8 mouse cellular contexts compared by ENCODE assay signal in the genomic region with DNA sequence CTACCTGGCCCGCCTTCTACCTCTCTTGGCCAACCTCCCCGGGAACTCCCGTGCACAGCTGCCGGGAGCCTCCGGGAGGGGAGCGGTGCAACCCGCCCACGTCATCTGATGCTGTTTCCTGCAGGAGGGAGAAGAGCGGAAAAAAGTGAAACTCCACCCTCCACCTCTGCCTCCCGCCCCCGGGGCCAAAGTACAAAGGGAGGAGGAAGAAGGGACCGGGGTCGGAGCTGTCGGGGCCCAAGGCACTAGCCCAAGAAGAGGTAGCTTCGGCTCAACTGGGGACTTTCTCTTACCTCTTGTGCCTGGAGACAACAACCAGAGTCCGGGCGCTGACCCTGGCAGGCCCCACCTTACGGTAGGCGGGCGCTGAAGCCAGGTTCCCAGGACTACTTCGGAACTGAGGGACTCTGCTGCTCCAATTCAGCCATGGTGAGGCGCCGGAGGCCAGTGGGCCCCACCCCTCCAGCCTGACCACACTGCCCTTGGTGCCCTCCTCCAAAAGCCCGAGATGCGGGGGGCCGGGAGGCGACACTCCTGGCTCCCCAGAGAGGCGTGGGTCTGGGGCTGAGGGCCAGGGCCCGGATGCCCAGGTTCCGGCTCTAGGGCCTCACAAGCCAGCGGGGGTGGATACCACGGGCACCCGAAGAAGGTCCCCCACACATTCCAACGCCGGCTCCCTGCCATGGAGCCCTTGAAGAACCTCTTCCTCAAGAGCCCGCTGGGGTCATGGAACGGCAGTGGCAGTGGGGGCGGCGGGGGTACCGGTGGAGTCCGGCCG. TPM values are rescaled to one million over a fixed set of nuclear protein-coding genes. Genes with fewer than 3 reads are reported as not detected.
DNase-seq lines count a peak whose midpoint lies in the region; ATAC-seq and TF ChIP-seq lines count a peak whose summit lies in the region.

No protein-coding gene starts in this region.

- peak overlapping the region; percentile 87 for H3K4me3 ChIP-seq in lung, embryonic 15.5 days
- H3K4me3 ChIP-seq in olfactory bulb, adult 2 months (ENCODE audit: insufficient read depth, low read depth, low read length) = peak overlapping the region; percentile 87

- WGBS in lung, embryonic 15.5 days = 3% methylated on average over 42 of the region's 42 CpGs
- WGBS in olfactory bulb, adult 2 months = 8% methylated on average over 42 of the region's 42 CpGs

- DNase-seq in MN1 (ENCODE audit: low spot score) = peak; percentile 76
- peak; percentile 78 for DNase-seq in cerebellum, adult 9-10 months
- DNase-seq in layer of hippocampus, adult 8-10 months (ENCODE audit: low spot score in 2 of 2) = peak; percentile 67 to 69
- peak; percentile 92 to 94 for DNase-seq in thymus, adult 18-20 months

- peak; percentile 42; the same call in 1 of the 2 replicates for TF ChIP-seq POLR2A in olfactory bulb, adult 2 months (IDR thresholded peaks at IDR 0.05; ENCODE audit: insufficient read depth, low read depth, low read length)

- H3K4me1 ChIP-seq in lung, embryonic 15.5 days = peaks cover 49% of the 10 kb centered on the region
- H3K4me1 ChIP-seq in olfactory bulb, adult 2 months (ENCODE audit: control insufficient read depth, insufficient read depth, low read length) = peaks cover 47% of the 10 kb centered on the region

- ATAC-seq in frontal cortex, adult (ENCODE audit: low TSS enrichment) = peak; percentile 23; the same call in 1 of the 2 replicates
- ATAC-seq in hematopoietic stem cell, adult 5-6 weeks (replicated peaks in 1 of 2; ENCODE audit: insufficient read depth in 1 of 2, low FRiP score in 2 of 2, low TSS enrichment in 1 of 2, low read depth in 1 of 2, poor library complexity in 2 of 2, severe bottlenecking in 2 of 2) = peak; percentile 70 to 72
- ATAC-seq in lung, embryonic 15.5 days (ENCODE audit: borderline replicate concordance, extremely low read depth, low FRiP score, low TSS enrichment) = peak; percentile 64

- H3K27me3 ChIP-seq in lung, embryonic 15.5 days = no peaks in the 10 kb centered on the region

- H3K4me2 ChIP-seq in lung, embryonic 15.5 days = peak overlapping the region; percentile 92

- no peaks in the 10 kb centered on the region for H3K9me3 ChIP-seq in lung, embryonic 15.5 days

- no peak for TF ChIP-seq CTCF in olfactory bulb, adult 2 months (IDR thresholded peaks at IDR 0.05; ENCODE audit: insufficient read depth, low read depth, low read length)

- H3K36me3 ChIP-seq in lung, embryonic 15.5 days = peaks cover 33% of the 10 kb centered on the region

- peak overlapping the region; percentile 95 for H3K9ac ChIP-seq in lung, embryonic 15.5 days

- H3K27ac ChIP-seq in lung, embryonic 15.5 days = peak overlapping the region; percentile 96
- H3K27ac ChIP-seq in olfactory bulb, adult 2 months (ENCODE audit: insufficient read depth, low read depth, low read length) = peak overlapping the region; percentile 68

RNA-seq across cellular contexts. Expression of a gene that starts 1.0 kb away (rescaled TPM):
- 21.0 and 21.2 TPM in 2 replicates for total RNA-seq in hematopoietic stem cell, adult 5-6 weeks (2017)
- total RNA-seq in layer of hippocampus, adult 8-10 months (2022) = 10 to 100 TPM; 74.5 to 80.9 (median 77.0) TPM
- polyA plus RNA-seq in lung, embryonic 15.5 days (2015; fragmentation: Nextera tagmentation; extraction: Ambion mirVana) = 18.2 and 20.9 TPM in 2 replicates
- not detected in 2 replicates for polyA plus RNA-seq in olfactory bulb, adult 2 months (2012; ENCODE audit: insufficient read depth, insufficient read length, low replicate concordance, missing spikeins)

RNA-seq across cellular contexts. Expression of a gene that starts 1.2 kb away (rescaled TPM):
- 23.9 and 34.3 TPM in 2 replicates for total RNA-seq in hematopoietic stem cell, adult 5-6 weeks (2017)
- total RNA-seq in layer of hippocampus, adult 8-10 months (2022) = 10 to 100 TPM; 16.9 to 21.3 (median 18.7) TPM
- polyA plus RNA-seq in lung, embryonic 15.5 days (2015; fragmentation: Nextera tagmentation; extraction: Ambion mirVana) = 44.1 and 45.2 TPM in 2 replicates
- not detected in 2 replicates for polyA plus RNA-seq in olfactory bulb, adult 2 months (2012; ENCODE audit: insufficient read depth, insufficient read length, low replicate concordance, missing spikeins)

RNA-seq across cellular contexts. Expression of a gene that starts 14.4 kb away (rescaled TPM):
- total RNA-seq in hematopoietic stem cell, adult 5-6 weeks (2017) = 0.75 TPM in 1 of 2 replicates, not detected in the other
- under 1 TPM in 1 of 4 experiments, not detected in 3; 0.43 TPM for total RNA-seq in layer of hippocampus, adult 8-10 months (2022)
- polyA plus RNA-seq in lung, embryonic 15.5 days (2015; fragmentation: Nextera tagmentation; extraction: Ambion mirVana) = 0.69 TPM in 1 of 2 replicates, not detected in the other
- polyA plus RNA-seq in olfactory bulb, adult 2 months (2012; ENCODE audit: insufficient read depth, insufficient read length, low replicate concordance, missing spikeins) = not detected in 2 replicates

RNA-seq across cellular contexts. Expression of a gene that starts 26.2 kb away (rescaled TPM):
- 33.0 and 33.8 TPM in 2 replicates for total RNA-seq in hematopoietic stem cell, adult 5-6 weeks (2017)
- 10 to 100 TPM; 16.2 to 20.4 (median 19.4) TPM for total RNA-seq in layer of hippocampus, adult 8-10 months (2022)
- 44.7 and 48.0 TPM in 2 replicates for polyA plus RNA-seq in lung, embryonic 15.5 days (2015; fragmentation: Nextera tagmentation; extraction: Ambion mirVana)
- polyA plus RNA-seq in olfactory bulb, adult 2 months (2012; ENCODE audit: insufficient read depth, insufficient read length, low replicate concordance, missing spikeins) = not detected in 2 replicates

RNA-seq across cellular contexts. Expression of a gene that starts 36.4 kb away (rescaled TPM):
- total RNA-seq in hematopoietic stem cell, adult 5-6 weeks (2017) = 29.5 and 51.2 TPM in 2 replicates
- 10 to 100 TPM; 12.4 to 17.8 (median 16.4) TPM for total RNA-seq in layer of hippocampus, adult 8-10 months (2022)
- polyA plus RNA-seq in lung, embryonic 15.5 days (2015; fragmentation: Nextera tagmentation; extraction: Ambion mirVana) = 23.6 and 24.5 TPM in 2 replicates
- not detected in 2 replicates for polyA plus RNA-seq in olfactory bulb, adult 2 months (2012; ENCODE audit: insufficient read depth, insufficient read length, low replicate concordance, missing spikeins)

Comparison
In these comparisons a context has a peak if more than half of its experiments do, and no peak if none do; other contexts are left out.
1. Peak in every context shown above with its lines: DNase-seq, ATAC-seq, H3K4me3 ChIP-seq and H3K27ac ChIP-seq.